Comparison of ENCODE assay signal across 12 mouse cellular contexts in genomic region chr9:13442012-13442735, GRCm38 (mm10). TPM values are rescaled to one million over a fixed set of nuclear protein-coding genes. Genes with fewer than 3 reads are reported as not detected.
A peak's percentile ranks its signal among the peaks of the same experiment; 100 is the strongest.
DNase-seq lines count a peak whose midpoint lies in the region; ATAC-seq and TF ChIP-seq lines count a peak whose summit lies in the region.
"Had no signal": no experiment of that assay in that cellular context is flagged by ENCODE, and none has a peak within 500 bp of the region (broad histone marks: within the 10 kb centered on the region; RNA-seq: fewer than 3 reads in every experiment).

No protein-coding gene starts in this region.

- no peak overlapping the region for H3K9ac ChIP-seq in kidney, postnatal 0 days (ENCODE audit: low read depth, low read length)
- H3K9ac ChIP-seq in heart, embryonic 16.5 days (ENCODE audit: low read length), result no peak overlapping the region; the same call in 1 of the 2 replicates
- no peak overlapping the region for H3K9ac ChIP-seq in midbrain, embryonic 13.5 days (replicated peaks)
- H3K9ac ChIP-seq: embryonic facial prominence, embryonic 15.5 days had no signal

- no peaks in the 10 kb centered on the region for H3K4me1 ChIP-seq in kidney, postnatal 0 days (replicated peaks; ENCODE audit: insufficient read depth, low read length)
- peaks cover 15% of the 10 kb centered on the region; the same call in 1 of the 2 replicates for H3K4me1 ChIP-seq in heart, embryonic 16.5 days (ENCODE audit: control insufficient read depth, insufficient read depth, low read length)
- 0 out of 2 replicates have a peak, but pooled peaks cover 4% of the 10 kb centered on the region for H3K4me1 ChIP-seq in midbrain, embryonic 13.5 days (replicated peaks)
- H3K4me1 ChIP-seq: midbrain, embryonic 10.5 days had no signal

- H3K9me3 ChIP-seq in kidney, postnatal 0 days (replicated peaks; ENCODE audit: low read length), result 0 out of 2 replicates have a peak, but pooled peaks cover 3% of the 10 kb centered on the region
- peaks cover 3% of the 10 kb centered on the region; the same call in 1 of the 2 replicates for H3K9me3 ChIP-seq in heart, embryonic 16.5 days (replicated peaks; ENCODE audit: control insufficient read depth, low read length)
- 0 out of 2 replicates have a peak, but pooled peaks cover 4% of the 10 kb centered on the region for H3K9me3 ChIP-seq in midbrain, embryonic 13.5 days
- H3K9me3 ChIP-seq: embryonic facial prominence, embryonic 15.5 days had no signal

- no peak for TF ChIP-seq CTCF in kidney, postnatal 0 days (IDR thresholded peaks at IDR 0.05; ENCODE audit: low read depth)

- H3K4me2 ChIP-seq in kidney, postnatal 0 days (ENCODE audit: low read length), result no peak overlapping the region
- H3K4me2 ChIP-seq in heart, embryonic 16.5 days (ENCODE audit: low read depth, low read length), result peak overlapping the region; percentile 18
- H3K4me2 ChIP-seq in midbrain, embryonic 13.5 days (replicated peaks), result no peak overlapping the region
- H3K4me2 ChIP-seq: embryonic facial prominence, embryonic 15.5 days had no signal

- H3K27me3 ChIP-seq in kidney, postnatal 0 days (ENCODE audit: insufficient read depth, low read length), result no peaks in the 10 kb centered on the region
- no peaks in the 10 kb centered on the region for H3K27me3 ChIP-seq in heart, embryonic 16.5 days (ENCODE audit: control insufficient read depth, insufficient read depth, low read length)
- no peaks in the 10 kb centered on the region for H3K27me3 ChIP-seq in midbrain, embryonic 13.5 days
- H3K27me3 ChIP-seq: embryonic facial prominence, embryonic 15.5 days had no signal

- no peaks in the 10 kb centered on the region for H3K36me3 ChIP-seq in kidney, postnatal 0 days (ENCODE audit: insufficient read depth, low read length)
- peaks cover 2% of the 10 kb centered on the region for H3K36me3 ChIP-seq in heart, embryonic 16.5 days (ENCODE audit: control insufficient read depth, insufficient read depth)
- H3K36me3 ChIP-seq in midbrain, embryonic 13.5 days, result no peaks in the 10 kb centered on the region
- H3K36me3 ChIP-seq: embryonic facial prominence, embryonic 15.5 days had no signal

- no peak for ATAC-seq in kidney, postnatal 0 days (replicated peaks; ENCODE audit: low FRiP score, low read depth)
- peak; percentile 72; the same call in 1 of the 2 replicates for ATAC-seq in heart, embryonic 16.5 days (replicated peaks; ENCODE audit: extremely low read depth, insufficient read depth, low FRiP score)
- ATAC-seq in megakaryocyte progenitor cell, adult 5-6 weeks (replicated peaks; ENCODE audit: poor library complexity), result peak; percentile 65
- no peak for ATAC-seq in midbrain, embryonic 13.5 days

- WGBS in kidney, postnatal 0 days, result 52% methylated on average over 13 of the region's 13 CpGs
- WGBS in heart, embryonic 16.5 days, result 34% methylated on average over 13 of the region's 13 CpGs
- WGBS in midbrain, embryonic 13.5 days, result 85% methylated on average over 13 of the region's 13 CpGs

- H3K27ac ChIP-seq in kidney, postnatal 0 days, result no peak overlapping the region
- peak overlapping the region; percentile 74 for H3K27ac ChIP-seq in heart, embryonic 16.5 days (ENCODE audit: low read length)
- H3K27ac ChIP-seq in midbrain, embryonic 13.5 days, result no peak overlapping the region
- H3K27ac ChIP-seq: embryonic facial prominence, embryonic 15.5 days; midbrain, embryonic 10.5 days had no signal

- peak; percentile 33 for DNase-seq in kidney, postnatal 0 days (ENCODE audit: low spot score)
- no peak for DNase-seq in kidney, postnatal 14 days
- DNase-seq in adipocyte (ENCODE audit: low spot score), result peak; percentile 45
- no peak for DNase-seq in embryo, embryonic 11 days
- no peak for DNase-seq in thymus, adult 18-20 months

- no peak overlapping the region for H3K4me3 ChIP-seq in kidney, postnatal 0 days (replicated peaks; ENCODE audit: low read depth, low read length)
- H3K4me3 ChIP-seq in heart, embryonic 16.5 days (ENCODE audit: low read length), result no peak overlapping the region
- no peak overlapping the region for H3K4me3 ChIP-seq in midbrain, embryonic 13.5 days (replicated peaks)
- H3K4me3 ChIP-seq: embryonic facial prominence, embryonic 15.5 days; midbrain, embryonic 10.5 days had no signal

RNA-seq across cellular contexts. Expression of gene Gm17571, which starts 4.4 kb away (rescaled TPM):
- not detected in 2 replicates for polyA plus RNA-seq in kidney, postnatal 0 days (2015; fragmentation: Nextera tagmentation; extraction: Ambion mirVana)
- not detected in 2 replicates for polyA plus RNA-seq in heart, embryonic 16.5 days (2015; fragmentation: Nextera tagmentation; extraction: Ambion mirVana)
- not detected in 2 replicates for total RNA-seq in megakaryocyte progenitor cell, adult 5-6 weeks (2015)
- total RNA-seq in megakaryocyte progenitor cell, adult 5-6 weeks (2017), result not detected in 2 replicates
- polyA plus RNA-seq in midbrain, embryonic 13.5 days (2015; fragmentation: Nextera tagmentation; extraction: Ambion mirVana), result not detected in 2 replicates
- total RNA-seq: heart, postnatal 14 days; layer of hippocampus, postnatal 25 days had no signal
- polyA plus RNA-seq: embryonic facial prominence, embryonic 15.5 days; midbrain, embryonic 10.5 days had no signal

Comparison
In these comparisons a context has a peak if more than half of its experiments do, and no peak if none do; other contexts are left out.
1. DNase-seq: peak in kidney, postnatal 0 days (single experiment) and adipocyte (single experiment); none in kidney, postnatal 14 days (single experiment), embryo, embryonic 11 days (single experiment) and thymus, adult 18-20 months (0 of 2).
2. ATAC-seq: peak in heart, embryonic 16.5 days (single experiment) and megakaryocyte progenitor cell, adult 5-6 weeks (single experiment); none in kidney, postnatal 0 days (single experiment) and midbrain, embryonic 13.5 days (single experiment).